Mouse (Mus musculus) lung, postnatal 0 days (tissue): ENCODE results near the gene Dffb.

Experiments
- CTCF ChIP-seq: IDR thresholded peaks from 2 replicates; pipeline ENCODE4 v1.5.1; 2016; ENCODE audit warnings: antibody characterized with exemption, mild to moderate bottlenecking
- EP300 ChIP-seq: IDR thresholded peaks from 2 replicates; pipeline ENCODE4 v1.6.1; 2016; ENCODE audit warnings: antibody characterized with exemption, mild to moderate bottlenecking, control low read depth

- TF ChIP-seq CTCF, result no peak
- no peak for TF ChIP-seq EP300
Observed at GRCm38 (mm10) chr4:153975768-153976167, 842 bp upstream of the Dffb start.
